Mouse (Mus musculus) brain, embryonic 14.5 days (tissue): Measurements from ENCODE around the gene Smyd4.

Experiments
- CTCF ChIP-seq: fragments of 200-500 bp; IDR thresholded peaks from 2 replicates; pipeline ENCODE4 v1.5.1; 2012; ENCODE audit warnings: inconsistent platforms, mild to moderate bottlenecking, moderate library complexity, borderline replicate concordance; ENCODE audit not compliant: insufficient read depth, insufficient read length; ENCODE audit errors: extremely low read depth
- POLR2A ChIP-seq: fragments of 200-500 bp; IDR thresholded peaks from 2 replicates; pipeline ENCODE4 v1.6.1; 2012; ENCODE audit warnings: mild to moderate bottlenecking, inconsistent platforms, borderline replicate concordance; ENCODE audit not compliant: poor library complexity, insufficient read depth, insufficient read length, severe bottlenecking; ENCODE audit errors: extremely low read depth

- TF ChIP-seq CTCF (no peak), POLR2A (no peak)
Observed at GRCm38 (mm10) chr11:75347596-75347995, 637 bp upstream of the Smyd4 start.
